Mouse (Mus musculus): ENCODE data around the gene Mad1l1.

- TF ChIP-seq CTCF (IDR thresholded peaks at IDR 0.05; ENCODE audit: borderline replicate concordance, extremely low read depth, insufficient read depth, insufficient read length) (no peak), POLR2A (IDR thresholded peaks at IDR 0.05; ENCODE audit: borderline replicate concordance, extremely low read depth, insufficient read depth, insufficient read length, poor library complexity, severe bottlenecking) (no peak)
These were observed 213.4 kb downstream of the Mad1l1 start for GRCm38 (mm10) chr5:140107907-140108306.
